In genomic region chr19:14466020-14466419, GRCm38 (mm10) we compare ENCODE assay signal across 31 mouse cellular contexts.
A peak's percentile ranks its signal among the peaks of the same experiment; 100 is the strongest.
DNase-seq lines count a peak whose midpoint lies in the region; ATAC-seq and TF ChIP-seq lines count a peak whose summit lies in the region.
"Had no signal": no experiment of that assay in that cellular context is flagged by ENCODE, and none has a peak within 500 bp of the region (broad histone marks: within the 10 kb centered on the region; RNA-seq: fewer than 3 reads in every experiment).

No protein-coding gene starts in this region.

- H3K79me2 ChIP-seq in CH12.LX (replicated peaks; ENCODE audit: control insufficient read depth, extremely low read depth, insufficient read depth, poor library complexity, severe bottlenecking), result peaks cover 8% of the 10 kb centered on the region

- peak; percentile 37 for DNase-seq in heart, adult 11 months
- no peak for DNase-seq in heart, adult 18-20 months
- DNase-seq in 416B (ENCODE audit: low read depth) (peak; percentile 23), CH12.LX (ENCODE audit: extremely low read depth) (peak; percentile 68)
- DNase-seq in induced T-regulatory cell, adult 2 months (ENCODE audit: low read depth), result peak; percentile 71
- DNase-seq in right cerebral cortex, adult 2 months (ENCODE audit: low spot score in 2 of 2), result no peak
- DNase-seq in lung, adult 2 months, result no peak
- DNase-seq: adrenal gland, adult 8-10 months; cerebellum, adult 2 months; cerebellum, postnatal 14 days; gastrocnemius, postnatal 14 days; heart, postnatal 36 days; kidney, adult 9 months; kidney, postnatal 10 days; lung, postnatal 36 days; right cerebral cortex, adult 18-20 months had no signal

- TF ChIP-seq EP300 in CH12.LX (IDR thresholded peaks at IDR 0.05; ENCODE audit: low read length), result peak; percentile 75

- in situ Hi-C loops in CH12.LX (cut with MboI; ENCODE audit: low pct_ligation_motif_present, low pct_unique_long_range_greater_than_20kb, low sequenced_read_pairs), result no loop called here

- H3K27ac ChIP-seq in CH12.LX (ENCODE audit: insufficient read depth, low read depth), result peak overlapping the region; percentile 45
- H3K27ac ChIP-seq in forebrain, embryonic 13.5 days, result no peak overlapping the region
- H3K27ac ChIP-seq: embryonic facial prominence, embryonic 10.5 days; embryonic facial prominence, embryonic 15.5 days; forebrain, embryonic 12.5 days; hindbrain, embryonic 12.5 days; hindbrain, postnatal 0 days; limb, embryonic 13.5 days; neural tube, embryonic 15.5 days had no signal

- TF ChIP-seq RAD21 in CH12.LX (IDR thresholded peaks at IDR 0.05; ENCODE audit: low read depth, low read length), result no peak; the same call in none of the 2 replicates

- no peak overlapping the region for H3K4me3 ChIP-seq in CH12.LX (replicated peaks in 1 of 3; ENCODE audit: low read depth in 2 of 3, low read length in 2 of 3, poor library complexity in 1 of 3)
- no peak overlapping the region for H3K4me3 ChIP-seq in forebrain, embryonic 13.5 days
- no peak overlapping the region for H3K4me3 ChIP-seq in lung, adult 2 months (replicated peaks; ENCODE audit: extremely low read depth, low read depth, low read length)
- H3K4me3 ChIP-seq: embryonic facial prominence, embryonic 10.5 days; embryonic facial prominence, embryonic 15.5 days; forebrain, embryonic 12.5 days; hindbrain, embryonic 12.5 days; limb, embryonic 13.5 days; myocyte; neural tube, embryonic 15.5 days had no signal

- TF ChIP-seq POLR2A in CH12.LX (IDR thresholded peaks at IDR 0.05; ENCODE audit: low read depth, low read length), result no peak
- no peak for TF ChIP-seq POLR2A in lung, adult 2 months (IDR thresholded peaks at IDR 0.05; ENCODE audit: borderline replicate concordance, extremely low read depth, low read depth, low read length)

- H3K4me1 ChIP-seq in CH12.LX (ENCODE audit: control insufficient read depth in 1 of 2, insufficient read depth in 2 of 2), result peaks cover 15 to 61% of the 10 kb centered on the region in 2 experiments
- H3K4me1 ChIP-seq in forebrain, embryonic 13.5 days, result no peaks in the 10 kb centered on the region
- H3K4me1 ChIP-seq in lung, adult 2 months (ENCODE audit: control insufficient read depth, insufficient read depth, low read length), result no peaks in the 10 kb centered on the region
- H3K4me1 ChIP-seq: embryonic facial prominence, embryonic 10.5 days; embryonic facial prominence, embryonic 15.5 days; forebrain, embryonic 12.5 days; hindbrain, embryonic 12.5 days; limb, embryonic 13.5 days; neural tube, embryonic 15.5 days had no signal

- H3K9me3 ChIP-seq in CH12.LX (replicated peaks; ENCODE audit: low read length), result no peaks in the 10 kb centered on the region
- H3K9me3 ChIP-seq in forebrain, embryonic 13.5 days (replicated peaks), result no peaks in the 10 kb centered on the region
- H3K9me3 ChIP-seq: embryonic facial prominence, embryonic 10.5 days; embryonic facial prominence, embryonic 15.5 days; forebrain, embryonic 12.5 days; G1E; hindbrain, embryonic 12.5 days; limb, embryonic 13.5 days; neural tube, embryonic 15.5 days had no signal

- peak overlapping the region; percentile 53; the same call in 1 of the 2 replicates for H3K4me2 ChIP-seq in CH12.LX (ENCODE audit: insufficient read depth, low read depth, poor library complexity, severe bottlenecking)
- no peak overlapping the region for H3K4me2 ChIP-seq in forebrain, embryonic 13.5 days
- H3K4me2 ChIP-seq: embryonic facial prominence, embryonic 15.5 days; forebrain, embryonic 12.5 days; heart, embryonic 11.5 days; hindbrain, embryonic 12.5 days; limb, embryonic 13.5 days; liver, embryonic 11.5 days; midbrain, embryonic 11.5 days; neural tube, embryonic 15.5 days had no signal

- ATAC-seq in forebrain, embryonic 13.5 days, result no peak
- ATAC-seq: hindbrain, postnatal 0 days; intestine, postnatal 0 days; midbrain, embryonic 16.5 days had no signal

- TF ChIP-seq CTCF in CH12.LX (conservative IDR thresholded peaks at IDR 0.05 in 1 of 2, IDR thresholded peaks at IDR 0.05 in 1 of 2; ENCODE audit: low read depth in 2 of 2, low read length in 2 of 2), result no peak
- no peak for TF ChIP-seq CTCF in lung, adult 2 months (IDR thresholded peaks at IDR 0.05; ENCODE audit: insufficient read depth, low read length)

- H3K36me3 ChIP-seq in CH12.LX (replicated peaks in 1 of 2; ENCODE audit: control insufficient read depth in 1 of 2, insufficient read depth in 1 of 2, low read length in 1 of 2), result peaks cover 37 to 49% of the 10 kb centered on the region in 2 experiments
- H3K36me3 ChIP-seq in forebrain, embryonic 13.5 days (ENCODE audit: poor library complexity, severe bottlenecking), result peaks cover 31% of the 10 kb centered on the region

- 0 out of 2 replicates have a peak overlapping the region, but pooled peaks have one; percentile 3 for H3K9ac ChIP-seq in CH12.LX (ENCODE audit: insufficient read depth, low read depth)
- H3K9ac ChIP-seq in forebrain, embryonic 13.5 days, result no peak overlapping the region
- H3K9ac ChIP-seq: embryonic facial prominence, embryonic 15.5 days; forebrain, embryonic 12.5 days; hindbrain, embryonic 12.5 days; limb, embryonic 13.5 days; neural tube, embryonic 15.5 days had no signal

- H3K27me3 ChIP-seq in CH12.LX (replicated peaks), result no peaks in the 10 kb centered on the region
- no peaks in the 10 kb centered on the region for H3K27me3 ChIP-seq in forebrain, embryonic 13.5 days
- H3K27me3 ChIP-seq: embryonic facial prominence, embryonic 15.5 days; forebrain, embryonic 12.5 days; hindbrain, embryonic 12.5 days; limb, embryonic 13.5 days; neural tube, embryonic 15.5 days had no signal

- WGBS in forebrain, embryonic 13.5 days, result 88% methylated on average over 8 of the region's 8 CpGs
- 87% methylated on average over 8 of the region's 8 CpGs for WGBS in lung, adult 2 months

- dilution Hi-C loops in CH12.LX (cut with MboI; ENCODE audit: extremely low pct_ligation_motif_present, extremely low pct_unique_long_range_greater_than_20kb, low sequenced_read_pairs), result no loop called here

TF ChIP-seq in CH12.LX, 34 proteins besides CTCF, POLR2A, EP300 and RAD21:
- TF ChIP-seq SMC3 (IDR thresholded peaks at IDR 0.05; ENCODE audit: low read depth, low read length) (no peak), MAFK (IDR thresholded peaks at IDR 0.05; ENCODE audit: insufficient replicate concordance, low read length) (0 out of 2 replicates have a peak, but pooled peaks have one; percentile 28), ZC3H11A (IDR thresholded peaks at IDR 0.05; ENCODE audit: low read depth, low read length) (no peak), ETS1 (conservative IDR thresholded peaks at IDR 0.05; ENCODE audit: low read depth, low read length) (peak; percentile 39; the same call in 1 of the 2 replicates), PAX5 (IDR thresholded peaks at IDR 0.05; ENCODE audit: low read length) (no peak), KAT2A (IDR thresholded peaks at IDR 0.05; ENCODE audit: insufficient replicate concordance, low read length) (no peak), MXI1 (IDR thresholded peaks at IDR 0.05; ENCODE audit: low read depth, low read length) (peak; percentile 62; the same call in 1 of the 2 replicates), USF2 (conservative IDR thresholded peaks at IDR 0.05; ENCODE audit: low read depth, low read length) (no peak), UBTF (IDR thresholded peaks at IDR 0.05; ENCODE audit: low read depth, low read length) (no peak), SIN3A (IDR thresholded peaks at IDR 0.05; ENCODE audit: low read length) (peak; percentile 63; the same call in 1 of the 2 replicates), MYC (IDR thresholded peaks at IDR 0.05; ENCODE audit: low read depth, low read length) (peak; percentile 54), BHLHE40 (IDR thresholded peaks at IDR 0.05; ENCODE audit: low read depth, low read length) (peak; percentile 23; the same call in 1 of the 2 replicates), POLR2AphosphoS2 (IDR thresholded peaks at IDR 0.05; ENCODE audit: low read depth, low read length) (0 out of 2 replicates have a peak, but pooled peaks have one; percentile 14), HCFC1 (IDR thresholded peaks at IDR 0.05; ENCODE audit: low read depth, low read length) (no peak), TCF12 (IDR thresholded peaks at IDR 0.05; ENCODE audit: low read depth, low read length) (peak; percentile 43; the same call in 1 of the 2 replicates), MAZ (IDR thresholded peaks at IDR 0.05; ENCODE audit: low read depth, low read length) (no peak), GABPA (IDR thresholded peaks at IDR 0.05; ENCODE audit: insufficient replicate concordance, low read depth, low read length) (no peak), USF1 (IDR thresholded peaks at IDR 0.05; ENCODE audit: low read depth, low read length) (no peak), ZMIZ1 (IDR thresholded peaks at IDR 0.05; ENCODE audit: low read depth, low read length) (no peak), E2F4 (IDR thresholded peaks at IDR 0.05; ENCODE audit: insufficient replicate concordance, low read depth, low read length) (no peak), CHD1 (IDR thresholded peaks at IDR 0.05; ENCODE audit: low read depth, low read length) (0 out of 2 replicates have a peak, but pooled peaks have one; percentile 76), IRF4 (IDR thresholded peaks at IDR 0.05; ENCODE audit: low read depth, low read length) (peak; percentile 27; the same call in 1 of the 2 replicates), MAX (IDR thresholded peaks at IDR 0.05; ENCODE audit: low read length) (0 out of 2 replicates have a peak, but pooled peaks have one; percentile 19), JUN (IDR thresholded peaks at IDR 0.05; ENCODE audit: insufficient read depth, low read depth, low read length) (no peak), RCOR1 (conservative IDR thresholded peaks at IDR 0.05; ENCODE audit: low read depth, low read length) (no peak), JUND (conservative IDR thresholded peaks at IDR 0.05; ENCODE audit: low read depth, low read length) (peak; percentile 47; the same call in 1 of the 2 replicates), ZNF384 (IDR thresholded peaks at IDR 0.05; ENCODE audit: low read depth, low read length) (no peak), TBP (conservative IDR thresholded peaks at IDR 0.05; ENCODE audit: low read depth, low read length) (no peak), CHD2 (IDR thresholded peaks at IDR 0.05; ENCODE audit: low read length) (peak; percentile 52; the same call in 1 of the 2 replicates), NELFE (IDR thresholded peaks at IDR 0.05; ENCODE audit: low read depth, low read length) (no peak), ELF1 (IDR thresholded peaks at IDR 0.05; ENCODE audit: low read depth, low read length) (no peak), ZKSCAN1 (IDR thresholded peaks at IDR 0.05; ENCODE audit: borderline replicate concordance, low read depth, low read length) (no peak), MEF2A (IDR thresholded peaks at IDR 0.05; ENCODE audit: borderline replicate concordance, low read depth, low read length) (no peak), NRF1 (IDR thresholded peaks at IDR 0.05; ENCODE audit: low read depth, low read length) (no peak)

Comparison
In these comparisons a context has a peak if more than half of its experiments do, and no peak if none do; other contexts are left out.
1. DNase-seq: peak in heart, adult 11 months (single experiment), 416B (single experiment), CH12.LX (single experiment) and induced T-regulatory cell, adult 2 months (single experiment); none in heart, adult 18-20 months (0 of 2), right cerebral cortex, adult 2 months (0 of 2) and lung, adult 2 months (single experiment).